Comparison of ENCODE assay signal across 23 mouse cellular contexts in genomic region chr12:96476344-96476743, GRCm38 (mm10).
"Had no signal": no experiment of that assay in that cellular context is flagged by ENCODE, and none has a peak within 500 bp of the region (broad histone marks: within the 10 kb centered on the region; RNA-seq: fewer than 3 reads in every experiment).

No protein-coding gene starts in this region.

- H3K4me3 ChIP-seq: heart, adult 2 months; heart, embryonic 13.5 days; heart, embryonic 15.5 days; hindbrain, embryonic 13.5 days; hindbrain, embryonic 15.5 days; limb, embryonic 13.5 days; limb, embryonic 15.5 days had no signal

- H3K36me3 ChIP-seq: heart, embryonic 13.5 days; heart, embryonic 15.5 days; hindbrain, embryonic 13.5 days; hindbrain, embryonic 15.5 days; limb, embryonic 13.5 days; limb, embryonic 15.5 days had no signal

- H3K27me3 ChIP-seq: heart, embryonic 13.5 days; heart, embryonic 15.5 days; hindbrain, embryonic 13.5 days; hindbrain, embryonic 15.5 days; limb, embryonic 13.5 days; limb, embryonic 15.5 days had no signal

- ATAC-seq: forebrain, postnatal 0 days; hindbrain, postnatal 0 days; intestine, embryonic 16.5 days had no signal

- H3K27ac ChIP-seq: heart, adult 2 months; heart, embryonic 13.5 days; heart, embryonic 15.5 days; hindbrain, embryonic 13.5 days; hindbrain, embryonic 15.5 days; hindbrain, postnatal 0 days; limb, embryonic 13.5 days; limb, embryonic 15.5 days had no signal

- H3K9ac ChIP-seq: forebrain, postnatal 0 days; heart, embryonic 13.5 days; heart, embryonic 15.5 days; hindbrain, embryonic 13.5 days; hindbrain, embryonic 15.5 days; limb, embryonic 13.5 days; limb, embryonic 15.5 days had no signal

- DNase-seq: forebrain, postnatal 0 days; gastrocnemius, postnatal 14 days; gastrocnemius, postnatal 36 days; heart, adult 11 months; heart, adult 2 months; heart, postnatal 14 days; heart, postnatal 36 days; kidney, adult 11 months; kidney, adult 8-10 months; kidney, postnatal 14 days; kidney, postnatal 36 days; layer of hippocampus, adult 9-11 months; layer of hippocampus, postnatal 36 days; left cerebral cortex, postnatal 4 days had no signal

- H3K9me3 ChIP-seq: heart, embryonic 13.5 days; heart, embryonic 15.5 days; hindbrain, embryonic 13.5 days; hindbrain, embryonic 15.5 days; limb, embryonic 13.5 days; limb, embryonic 15.5 days had no signal

- H3K4me2 ChIP-seq: heart, embryonic 11.5 days; heart, embryonic 13.5 days; heart, embryonic 15.5 days; hindbrain, embryonic 13.5 days; hindbrain, embryonic 15.5 days; limb, embryonic 13.5 days; limb, embryonic 15.5 days had no signal

- H3K4me1 ChIP-seq: heart, embryonic 13.5 days; heart, embryonic 15.5 days; hindbrain, embryonic 13.5 days; hindbrain, embryonic 15.5 days; limb, embryonic 13.5 days; limb, embryonic 15.5 days had no signal
